In the genomic region with DNA sequence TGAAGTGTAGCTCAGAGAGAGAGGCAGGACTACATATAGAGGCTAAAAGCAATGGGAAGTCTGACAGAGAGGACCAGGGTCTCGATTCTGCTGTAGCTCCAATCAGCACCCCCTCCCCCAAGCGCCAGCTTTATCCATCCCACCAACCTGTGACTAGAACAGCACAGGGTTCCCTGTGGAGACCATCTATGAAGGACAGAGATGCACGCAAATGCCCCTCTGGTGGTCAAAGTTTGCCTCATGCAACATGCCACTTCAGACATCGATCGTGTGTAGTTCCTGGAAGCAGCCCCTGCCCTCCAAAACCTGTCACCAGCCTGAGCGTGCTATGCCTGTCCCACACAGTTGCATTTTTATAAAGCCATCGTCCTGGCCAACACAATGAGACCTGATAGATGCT, we compare ENCODE assay signal across 15 mouse cellular contexts.
DNase-seq lines count a peak whose midpoint lies in the region; ATAC-seq and TF ChIP-seq lines count a peak whose summit lies in the region.
"Had no signal": no experiment of that assay in that cellular context is flagged by ENCODE, and none has a peak within 500 bp of the region (broad histone marks: within the 10 kb centered on the region; RNA-seq: fewer than 3 reads in every experiment).

No protein-coding gene starts in this region.

- no peaks in the 10 kb centered on the region for H3K9me3 ChIP-seq in midbrain, embryonic 13.5 days
- no peaks in the 10 kb centered on the region for H3K9me3 ChIP-seq in midbrain, embryonic 11.5 days (ENCODE audit: control insufficient read depth, low read length)
- no peaks in the 10 kb centered on the region for H3K9me3 ChIP-seq in forebrain, postnatal 0 days (ENCODE audit: low read length)
- H3K9me3 ChIP-seq in limb, embryonic 10.5 days (replicated peaks) = no peaks in the 10 kb centered on the region
- H3K9me3 ChIP-seq: limb, embryonic 13.5 days had no signal

- no peak for DNase-seq in midbrain, embryonic 11.5 days (ENCODE audit: low spot score, missing footprints)
- DNase-seq in forebrain, postnatal 0 days = no peak
- DNase-seq in limb, embryonic 10.5 days (ENCODE audit: low spot score) = no peak
- DNase-seq in thymus, adult 2 months = no peak
- DNase-seq in spleen, postnatal 36 days (ENCODE audit: low spot score in 2 of 2) = no peak
- DNase-seq in gastrocnemius, postnatal 4 days (ENCODE audit: low spot score in 2 of 2) = no peak
- DNase-seq: cerebellum, adult 9-11 months; gastrocnemius, postnatal 14 days; heart, postnatal 14 days; liver, postnatal 0 days; lung, postnatal 14 days had no signal

- no peak overlapping the region for H3K9ac ChIP-seq in midbrain, embryonic 13.5 days (replicated peaks)
- no peak overlapping the region for H3K9ac ChIP-seq in midbrain, embryonic 11.5 days (ENCODE audit: low read length)
- H3K9ac ChIP-seq in forebrain, postnatal 0 days = no peak overlapping the region
- H3K9ac ChIP-seq: limb, embryonic 13.5 days; liver, postnatal 0 days had no signal

- no peak; the same call in 1 of the 2 replicates for TF ChIP-seq CTCF in forebrain, postnatal 0 days (IDR thresholded peaks at IDR 0.05; ENCODE audit: low read depth)
- TF ChIP-seq CTCF in thymus, adult 2 months (IDR thresholded peaks at IDR 0.05; ENCODE audit: borderline replicate concordance, control insufficient read depth, extremely low read depth, insufficient read depth, low read length, poor library complexity) = no peak

- H3K36me3 ChIP-seq in midbrain, embryonic 13.5 days = no peaks in the 10 kb centered on the region
- H3K36me3 ChIP-seq in midbrain, embryonic 11.5 days (ENCODE audit: control insufficient read depth, insufficient read depth, low read length) = no peaks in the 10 kb centered on the region
- H3K36me3 ChIP-seq in forebrain, postnatal 0 days (ENCODE audit: insufficient read depth) = no peaks in the 10 kb centered on the region
- H3K36me3 ChIP-seq in limb, embryonic 10.5 days = no peaks in the 10 kb centered on the region
- H3K36me3 ChIP-seq in thymus, adult 2 months (ENCODE audit: control insufficient read depth, insufficient read depth, low read length) = no peaks in the 10 kb centered on the region
- H3K36me3 ChIP-seq: limb, embryonic 13.5 days had no signal

- H3K4me2 ChIP-seq in midbrain, embryonic 13.5 days (replicated peaks) = no peak overlapping the region
- H3K4me2 ChIP-seq in midbrain, embryonic 11.5 days = no peak overlapping the region
- no peak overlapping the region for H3K4me2 ChIP-seq in forebrain, postnatal 0 days (ENCODE audit: low read depth)
- H3K4me2 ChIP-seq: limb, embryonic 13.5 days had no signal

- TF ChIP-seq POLR2A in thymus, adult 2 months (IDR thresholded peaks at IDR 0.05; ENCODE audit: control insufficient read depth, extremely low read depth, insufficient read depth, low read length, poor library complexity) = no peak

- 0 out of 2 replicates have a peak, but pooled peaks have one; percentile 9 for ATAC-seq in midbrain, embryonic 13.5 days
- no peak for ATAC-seq in midbrain, embryonic 11.5 days (ENCODE audit: low FRiP score)
- 0 out of 2 replicates have a peak, but pooled peaks have one; percentile 7 for ATAC-seq in forebrain, postnatal 0 days
- ATAC-seq: liver, postnatal 0 days had no signal

- no peaks in the 10 kb centered on the region for H3K27me3 ChIP-seq in midbrain, embryonic 13.5 days
- no peaks in the 10 kb centered on the region for H3K27me3 ChIP-seq in midbrain, embryonic 11.5 days (ENCODE audit: control insufficient read depth, insufficient read depth, low read length)
- H3K27me3 ChIP-seq in forebrain, postnatal 0 days (ENCODE audit: insufficient read depth, low read length) = no peaks in the 10 kb centered on the region
- no peaks in the 10 kb centered on the region for H3K27me3 ChIP-seq in limb, embryonic 10.5 days (ENCODE audit: low read depth, poor library complexity, severe bottlenecking)
- H3K27me3 ChIP-seq in thymus, adult 2 months (ENCODE audit: control insufficient read depth, insufficient read depth, low read length) = no peaks in the 10 kb centered on the region
- H3K27me3 ChIP-seq: limb, embryonic 13.5 days had no signal

- peak overlapping the region; percentile 56 for H3K27ac ChIP-seq in midbrain, embryonic 13.5 days
- no peak overlapping the region for H3K27ac ChIP-seq in midbrain, embryonic 11.5 days (ENCODE audit: low read depth, low read length)
- peak overlapping the region; percentile 64 for H3K27ac ChIP-seq in forebrain, postnatal 0 days (ENCODE audit: low read depth, low read length)
- peak overlapping the region; percentile 1; the same call in 1 of the 2 replicates for H3K27ac ChIP-seq in limb, embryonic 10.5 days
- H3K27ac ChIP-seq in thymus, adult 2 months (ENCODE audit: control insufficient read depth, insufficient read depth, low read length) = no peak overlapping the region
- H3K27ac ChIP-seq: kidney, postnatal 0 days; left cerebral cortex, adult 2 months; limb, embryonic 13.5 days had no signal

- no peak overlapping the region for H3K4me3 ChIP-seq in midbrain, embryonic 13.5 days (replicated peaks)
- H3K4me3 ChIP-seq in midbrain, embryonic 11.5 days (ENCODE audit: low read depth, low read length) = no peak overlapping the region
- H3K4me3 ChIP-seq in forebrain, postnatal 0 days (ENCODE audit: low read depth, low read length) = no peak overlapping the region
- no peak overlapping the region for H3K4me3 ChIP-seq in limb, embryonic 10.5 days
- no peak overlapping the region for H3K4me3 ChIP-seq in thymus, adult 2 months (ENCODE audit: control insufficient read depth, insufficient read depth, low read length)
- H3K4me3 ChIP-seq: left cerebral cortex, adult 2 months; limb, embryonic 13.5 days had no signal

- H3K4me1 ChIP-seq in midbrain, embryonic 13.5 days (replicated peaks) = peaks cover 42% of the 10 kb centered on the region
- H3K4me1 ChIP-seq in midbrain, embryonic 11.5 days (ENCODE audit: control insufficient read depth, insufficient read depth, low read length) = peaks cover 9% of the 10 kb centered on the region
- H3K4me1 ChIP-seq in forebrain, postnatal 0 days (ENCODE audit: insufficient read depth) = no peaks in the 10 kb centered on the region
- H3K4me1 ChIP-seq in limb, embryonic 10.5 days = peaks cover 35% of the 10 kb centered on the region
- H3K4me1 ChIP-seq in thymus, adult 2 months (replicated peaks; ENCODE audit: control insufficient read depth, insufficient read depth, low read length) = peaks cover 26% of the 10 kb centered on the region

- WGBS in midbrain, embryonic 13.5 days = 70% methylated on average over 7 of the region's 7 CpGs
- WGBS in midbrain, embryonic 11.5 days = 82% methylated on average over 7 of the region's 7 CpGs
- 55% methylated on average over 7 of the region's 7 CpGs for WGBS in forebrain, postnatal 0 days
- WGBS in limb, embryonic 10.5 days = 87% methylated on average over 7 of the region's 7 CpGs
- 40% methylated on average over 7 of the region's 7 CpGs for WGBS in thymus, adult 2 months

Comparison
In these comparisons a context has a peak if more than half of its experiments do, and no peak if none do; other contexts are left out.
1. H3K27ac ChIP-seq: peak in midbrain, embryonic 13.5 days (single experiment), forebrain, postnatal 0 days (single experiment) and limb, embryonic 10.5 days (single experiment); none in midbrain, embryonic 11.5 days (single experiment) and thymus, adult 2 months (single experiment).